Mouse (Mus musculus): ENCODE results near the gene Clec2l. TPM values are rescaled to one million over a fixed set of nuclear protein-coding genes. Genes with fewer than 3 reads are reported as not detected.
A peak's percentile ranks its signal among the peaks of the same experiment; 100 is the strongest.

The Clec2l gene
- polyA plus RNA-seq, 1 experiment = not detected

- Histone ChIP-seq H3K27me3 (ENCODE audit: control insufficient read depth, insufficient read depth, low read length, poor library complexity, severe bottlenecking) (no peaks in the 10 kb centered on the region), H3K9me3 (replicated peaks; ENCODE audit: control insufficient read depth, insufficient read depth, low read length, poor library complexity, severe bottlenecking) (no peaks in the 10 kb centered on the region), H3K4me3 (ENCODE audit: low read depth, low read length) (no peak overlapping the region), H3K27ac (ENCODE audit: insufficient read depth, low read length) (no peak overlapping the region), H3K36me3 (ENCODE audit: control insufficient read depth, insufficient read depth, low read length, poor library complexity, severe bottlenecking) (no peaks in the 10 kb centered on the region), H3K4me1 (ENCODE audit: control insufficient read depth, insufficient read depth, low read length) (no peaks in the 10 kb centered on the region), H3K9ac (ENCODE audit: low read depth, poor library complexity, severe bottlenecking) (no peak overlapping the region)
- TF ChIP-seq CTCF (IDR thresholded peaks at IDR 0.05; ENCODE audit: low read depth, low read length) = no peak
- TF ChIP-seq EP300 (IDR thresholded peaks at IDR 0.05; ENCODE audit: insufficient read depth, low read depth, low read length) = no peak
- no peak for TF ChIP-seq POLR2A (IDR thresholded peaks at IDR 0.05; ENCODE audit: insufficient read depth, low read length)
Observed at GRCm38 (mm10) chr6:38690615-38691014, 27.7 kb downstream of the Clec2l start.

GRCm38 (mm10) chr6:38691052-38691451 lies 28.2 kb downstream of the Clec2l start:
- Histone ChIP-seq H3K27me3 (ENCODE audit: control insufficient read depth, insufficient read depth, low read length, poor library complexity, severe bottlenecking) (no peaks in the 10 kb centered on the region), H3K27ac (ENCODE audit: insufficient read depth, low read length) (no peak overlapping the region), H3K9me3 (replicated peaks; ENCODE audit: control insufficient read depth, insufficient read depth, low read length, poor library complexity, severe bottlenecking) (no peaks in the 10 kb centered on the region), H3K36me3 (ENCODE audit: control insufficient read depth, insufficient read depth, low read length, poor library complexity, severe bottlenecking) (no peaks in the 10 kb centered on the region), H3K9ac (ENCODE audit: low read depth, poor library complexity, severe bottlenecking) (no peak overlapping the region), H3K4me1 (ENCODE audit: control insufficient read depth, insufficient read depth, low read length) (no peaks in the 10 kb centered on the region), H3K4me3 (ENCODE audit: low read depth, low read length) (no peak overlapping the region)
- TF ChIP-seq EP300 (IDR thresholded peaks at IDR 0.05; ENCODE audit: insufficient read depth, low read depth, low read length) (no peak), CTCF (IDR thresholded peaks at IDR 0.05; ENCODE audit: low read depth, low read length) (no peak), POLR2A (IDR thresholded peaks at IDR 0.05; ENCODE audit: insufficient read depth, low read length) (no peak)

- H3K4me3 ChIP-seq (ENCODE audit: low read depth, low read length) = no peak overlapping the region
- no peaks in the 10 kb centered on the region for H3K36me3 ChIP-seq (ENCODE audit: control insufficient read depth, insufficient read depth, low read length, poor library complexity, severe bottlenecking)
- no peak overlapping the region for H3K27ac ChIP-seq (ENCODE audit: insufficient read depth, low read length)
- H3K9ac ChIP-seq (ENCODE audit: low read depth, poor library complexity, severe bottlenecking) = no peak overlapping the region
- no peaks in the 10 kb centered on the region for H3K27me3 ChIP-seq (ENCODE audit: control insufficient read depth, insufficient read depth, low read length, poor library complexity, severe bottlenecking)
- H3K4me1 ChIP-seq (ENCODE audit: control insufficient read depth, insufficient read depth, low read length) = no peaks in the 10 kb centered on the region
- no peaks in the 10 kb centered on the region for H3K9me3 ChIP-seq (replicated peaks; ENCODE audit: control insufficient read depth, insufficient read depth, low read length, poor library complexity, severe bottlenecking)
- TF ChIP-seq POLR2A (IDR thresholded peaks at IDR 0.05; ENCODE audit: insufficient read depth, low read length) (no peak), EP300 (IDR thresholded peaks at IDR 0.05; ENCODE audit: insufficient read depth, low read depth, low read length) (no peak)
Observed at GRCm38 (mm10) chr6:38692556-38692955, 29.7 kb downstream of the Clec2l start.

DNA sequence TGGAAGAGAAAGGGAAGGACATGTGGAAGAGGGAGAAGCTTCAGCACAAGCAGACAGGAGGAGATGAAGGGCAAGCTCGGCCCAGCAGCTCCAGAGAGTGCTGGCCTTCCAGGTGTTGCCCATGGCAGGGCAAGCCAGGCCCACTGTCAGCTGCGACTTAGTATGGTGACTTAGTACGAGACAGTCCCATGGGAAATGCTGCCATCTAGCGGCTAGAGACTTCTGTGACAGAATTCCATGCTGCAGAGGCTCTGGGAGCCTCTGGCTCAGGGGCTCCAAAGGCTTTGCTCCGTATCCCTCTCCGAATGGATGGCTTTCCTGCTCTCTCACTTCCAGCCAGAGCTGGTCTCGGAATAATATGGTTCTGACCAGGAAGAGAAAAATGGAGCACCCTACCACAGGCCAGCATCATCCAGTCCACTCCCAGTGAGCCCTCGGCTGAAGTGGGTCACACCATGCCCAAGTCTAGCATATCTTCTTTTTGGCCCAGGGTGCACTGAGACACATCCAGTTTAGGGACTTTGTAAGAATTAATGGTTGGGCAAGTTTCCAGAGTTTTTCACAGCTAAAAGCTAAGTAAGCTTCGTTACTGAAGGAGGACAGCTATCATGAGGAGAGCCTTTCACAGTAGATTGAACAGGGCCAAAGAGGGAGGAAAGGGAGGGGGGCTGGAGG lies 32.6 kb downstream of the Clec2l start:
- Histone ChIP-seq H3K4me1 (ENCODE audit: control insufficient read depth, insufficient read depth, low read length) (no peaks in the 10 kb centered on the region), H3K36me3 (ENCODE audit: control insufficient read depth, insufficient read depth, low read length, poor library complexity, severe bottlenecking) (no peaks in the 10 kb centered on the region), H3K9ac (ENCODE audit: low read depth, poor library complexity, severe bottlenecking) (no peak overlapping the region), H3K27ac (ENCODE audit: insufficient read depth, low read length) (no peak overlapping the region), H3K9me3 (replicated peaks; ENCODE audit: control insufficient read depth, insufficient read depth, low read length, poor library complexity, severe bottlenecking) (no peaks in the 10 kb centered on the region), H3K4me3 (ENCODE audit: low read depth, low read length) (no peak overlapping the region), H3K27me3 (ENCODE audit: control insufficient read depth, insufficient read depth, low read length, poor library complexity, severe bottlenecking) (no peaks in the 10 kb centered on the region)
- TF ChIP-seq POLR2A (IDR thresholded peaks at IDR 0.05; ENCODE audit: insufficient read depth, low read length) = no peak
- peak; percentile 80 for TF ChIP-seq CTCF (IDR thresholded peaks at IDR 0.05; ENCODE audit: low read depth, low read length)

DNA sequence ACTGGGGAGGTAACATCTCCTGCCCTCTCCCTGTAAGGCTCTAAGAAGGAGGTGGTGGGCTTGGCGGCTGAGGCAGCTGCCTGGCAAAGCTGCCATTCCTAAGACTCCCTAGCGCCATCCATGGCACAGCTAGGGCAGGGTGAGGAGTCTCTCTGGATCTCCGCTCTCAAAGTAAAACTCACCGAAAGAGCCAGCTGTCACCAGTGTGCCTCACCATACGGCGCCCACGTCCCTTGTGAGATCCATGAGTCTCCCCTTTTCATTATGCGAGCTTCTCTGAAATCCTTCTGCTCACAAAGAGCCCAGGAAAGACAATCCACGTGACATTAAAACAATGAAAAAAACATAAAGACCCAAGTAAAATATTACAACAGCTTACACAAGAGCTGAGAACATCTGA lies 33.7 kb downstream of the Clec2l start:
- no peaks in the 10 kb centered on the region for H3K27me3 ChIP-seq (ENCODE audit: control insufficient read depth, insufficient read depth, low read length, poor library complexity, severe bottlenecking)
- H3K27ac ChIP-seq (ENCODE audit: insufficient read depth, low read length) = no peak overlapping the region
- no peak overlapping the region for H3K9ac ChIP-seq (ENCODE audit: low read depth, poor library complexity, severe bottlenecking)
- TF ChIP-seq EP300 (IDR thresholded peaks at IDR 0.05; ENCODE audit: insufficient read depth, low read depth, low read length) = no peak
- TF ChIP-seq CTCF (IDR thresholded peaks at IDR 0.05; ENCODE audit: low read depth, low read length) = no peak
- no peak for TF ChIP-seq POLR2A (IDR thresholded peaks at IDR 0.05; ENCODE audit: insufficient read depth, low read length)
- no peaks in the 10 kb centered on the region for H3K36me3 ChIP-seq (ENCODE audit: control insufficient read depth, insufficient read depth, low read length, poor library complexity, severe bottlenecking)
- no peak overlapping the region for H3K4me3 ChIP-seq (ENCODE audit: low read depth, low read length)
- H3K9me3 ChIP-seq (replicated peaks; ENCODE audit: control insufficient read depth, insufficient read depth, low read length, poor library complexity, severe bottlenecking) = no peaks in the 10 kb centered on the region
- H3K4me1 ChIP-seq (ENCODE audit: control insufficient read depth, insufficient read depth, low read length) = no peaks in the 10 kb centered on the region

GRCm38 (mm10) chr6:38698233-38698889 lies 35.5 kb downstream of the Clec2l start:
- peak overlapping the region; percentile 2; the same call in 1 of the 2 replicates for H3K4me3 ChIP-seq (ENCODE audit: low read depth, low read length)
- H3K27me3 ChIP-seq (ENCODE audit: control insufficient read depth, insufficient read depth, low read length, poor library complexity, severe bottlenecking) = no peaks in the 10 kb centered on the region
- H3K9ac ChIP-seq (ENCODE audit: low read depth, poor library complexity, severe bottlenecking) = no peak overlapping the region
- no peak overlapping the region for H3K27ac ChIP-seq (ENCODE audit: insufficient read depth, low read length)
- TF ChIP-seq EP300 (IDR thresholded peaks at IDR 0.05; ENCODE audit: insufficient read depth, low read depth, low read length) (no peak), POLR2A (IDR thresholded peaks at IDR 0.05; ENCODE audit: insufficient read depth, low read length) (no peak), CTCF (IDR thresholded peaks at IDR 0.05; ENCODE audit: low read depth, low read length) (no peak)
- H3K4me1 ChIP-seq (ENCODE audit: control insufficient read depth, insufficient read depth, low read length) = no peaks in the 10 kb centered on the region
- no peaks in the 10 kb centered on the region for H3K9me3 ChIP-seq (replicated peaks; ENCODE audit: control insufficient read depth, insufficient read depth, low read length, poor library complexity, severe bottlenecking)
- no peaks in the 10 kb centered on the region for H3K36me3 ChIP-seq (ENCODE audit: control insufficient read depth, insufficient read depth, low read length, poor library complexity, severe bottlenecking)

Data from ES-Bruce4 (cell line).